Mouse (Mus musculus) E14TG2a.4 (cell line): ENCODE measurements around the gene Relb.

Source experiments
- CTCF ChIP-seq: conservative IDR thresholded peaks from 2 replicates; pipeline ENCODE4 v1.5.1; 2014; ENCODE audit warnings: low read length
- POU5F1 ChIP-seq: IDR thresholded peaks from 2 replicates; pipeline ENCODE4 v1.6.1; 2014; ENCODE audit warnings: low read length, borderline replicate concordance

DNA sequence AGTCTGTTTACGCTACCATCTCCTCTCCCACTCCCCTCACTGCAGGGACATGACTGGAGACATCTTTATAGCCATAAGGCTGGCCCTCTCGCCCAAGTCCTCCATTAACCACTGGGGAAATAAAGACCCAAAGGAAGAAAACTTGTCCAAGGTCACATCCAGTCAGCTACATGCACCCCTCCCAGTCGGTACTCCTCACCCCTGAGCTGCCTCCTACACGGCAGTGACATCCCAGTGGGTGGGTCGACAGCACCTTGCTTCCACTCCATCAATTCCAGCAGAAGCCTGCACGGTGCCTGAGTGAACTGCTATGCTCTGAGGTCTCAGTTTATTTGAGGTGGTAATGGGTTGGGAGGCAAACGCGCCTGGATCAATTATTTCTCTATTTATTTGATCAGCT, 34.7 kb upstream of the Relb start:
- TF ChIP-seq CTCF, result no peak
- TF ChIP-seq POU5F1, result no peak
